Mouse (Mus musculus) myocyte (in vitro differentiated cells): Measurements from ENCODE around the gene Minos1.

Source experiments
- E2F4 ChIP-seq: IDR thresholded peaks from one replicate; pipeline ENCODE4 v1.6.1; 2011; ENCODE audit warnings: mild to moderate bottlenecking, control low read depth, moderate library complexity; ENCODE audit not compliant: insufficient read depth
- MAX ChIP-seq: IDR thresholded peaks from one replicate; pipeline ENCODE4 v1.6.1; 2011; ENCODE audit warnings: low read depth, mild to moderate bottlenecking, control low read depth
- MYOG ChIP-seq, 3 experiments: IDR thresholded peaks; one replicate each; pipeline ENCODE4 v1.6.1; 2011; ENCODE audit warnings: control low read depth in 2 of 3, low read depth in 2 of 3, mild to moderate bottlenecking in 2 of 3; ENCODE audit not compliant: insufficient read length in 2 of 3, control insufficient read depth in 1 of 3, insufficient read depth in 1 of 3
- POLR2A ChIP-seq: IDR thresholded peaks from one replicate; pipeline ENCODE4 v1.6.1; 2011; ENCODE audit warnings: low read depth, mild to moderate bottlenecking, control low read depth, moderate library complexity; ENCODE audit not compliant: insufficient read length
- POLR2AphosphoS2 ChIP-seq: IDR thresholded peaks from one replicate; pipeline ENCODE4 v1.6.1; 2011; ENCODE audit warnings: low read depth, control low read depth; ENCODE audit not compliant: insufficient read length
- SRF ChIP-seq: IDR thresholded peaks from one replicate; pipeline ENCODE4 v1.6.1; 2011; ENCODE audit warnings: low read depth; ENCODE audit not compliant: control insufficient read depth, insufficient read length
- TCF12 ChIP-seq: IDR thresholded peaks from one replicate; pipeline ENCODE4 v1.6.1; 2011; ENCODE audit warnings: mild to moderate bottlenecking, control low read depth; ENCODE audit not compliant: poor library complexity, insufficient read depth, severe bottlenecking
- USF1 ChIP-seq: IDR thresholded peaks from one replicate; pipeline ENCODE4 v1.6.1; 2011; ENCODE audit warnings: low read depth, mild to moderate bottlenecking, control low read depth, moderate library complexity

DNA sequence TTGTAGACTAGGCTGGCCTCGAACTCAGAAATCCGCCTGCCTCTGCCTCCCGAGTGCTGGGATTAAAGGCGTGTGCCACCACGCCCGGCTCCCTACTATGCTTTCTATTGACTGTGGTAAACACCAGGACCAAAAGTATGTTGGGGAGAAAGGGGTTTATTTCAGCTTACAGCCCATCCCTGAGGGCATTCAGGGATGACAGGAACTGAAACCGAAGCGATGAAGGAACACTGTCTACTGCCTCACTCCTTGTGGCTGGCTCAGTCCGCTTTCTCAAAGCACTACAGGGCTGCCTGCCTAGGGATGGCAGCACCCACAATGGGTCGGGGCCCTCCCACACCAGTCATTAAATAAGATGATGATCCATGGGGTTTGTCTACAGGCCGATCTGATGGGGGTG lies 47.5 kb upstream of the Minos1 start:
- TF ChIP-seq USF1, result no peak
- TF ChIP-seq POLR2A, result no peak
- no peak for TF ChIP-seq MAX
- TF ChIP-seq E2F4, result no peak
- TF ChIP-seq POLR2AphosphoS2, result no peak
- no peak for TF ChIP-seq TCF12
- no peak for TF ChIP-seq MYOG (IDR thresholded peaks at IDR 0.05; ENCODE audit: control insufficient read depth in 1 of 3, insufficient read depth in 1 of 3, insufficient read length in 2 of 3, low read depth in 2 of 3)
- TF ChIP-seq SRF, result no peak
